ENCODE assay signal across 7 mouse cellular contexts in the genomic region with DNA sequence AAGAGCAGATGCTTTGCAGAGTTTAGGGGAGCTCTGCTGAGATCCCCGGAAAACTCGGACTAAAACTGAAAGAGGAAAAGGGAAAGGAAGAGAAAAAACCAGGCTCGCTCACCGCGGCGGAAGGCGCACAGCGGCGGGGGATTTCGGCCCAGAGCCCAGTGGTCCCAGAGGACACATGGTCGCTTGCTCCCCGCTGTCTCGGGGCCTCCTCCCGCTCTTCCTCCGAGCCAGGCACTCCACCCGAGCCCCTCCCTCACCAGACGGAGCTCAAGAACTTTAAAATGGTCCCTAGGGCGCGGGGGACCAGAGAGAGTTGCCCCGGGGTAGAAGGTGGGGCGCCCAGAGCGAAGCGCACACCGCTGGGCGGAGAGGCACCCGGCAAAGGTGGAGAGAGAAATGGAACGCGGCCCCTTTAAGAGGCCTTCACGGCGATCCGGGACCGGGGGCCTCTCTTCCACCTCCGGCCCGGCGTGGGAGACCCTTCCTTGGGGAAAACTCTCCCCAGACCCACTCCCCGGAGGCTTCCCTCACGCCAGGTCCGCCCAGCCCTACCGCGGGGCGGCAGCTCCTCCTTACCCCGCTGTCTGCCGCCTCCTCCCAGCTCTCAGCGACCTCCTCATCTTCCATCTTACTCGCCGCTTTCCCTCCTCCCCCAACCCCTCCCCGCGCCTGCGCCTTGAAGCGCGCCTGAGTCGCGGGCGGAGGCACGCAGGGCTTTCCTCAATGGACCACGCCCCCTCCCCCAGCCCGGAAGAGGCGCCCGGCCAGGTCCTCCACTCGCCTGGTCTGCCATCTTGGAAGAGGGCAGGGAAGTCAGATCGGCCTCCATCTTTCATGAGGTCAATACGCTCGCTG. TPM values are rescaled to one million over a fixed set of nuclear protein-coding genes. Genes with fewer than 3 reads are reported as not detected.
DNase-seq lines count a peak whose midpoint lies in the region; ATAC-seq and TF ChIP-seq lines count a peak whose summit lies in the region.

A gene (minus strand): TSS at position 660 of the 855 bp plus-strand sequence.

- no peaks in the 10 kb centered on the region for H3K27me3 ChIP-seq in embryonic facial prominence, embryonic 12.5 days
- no peaks in the 10 kb centered on the region for H3K27me3 ChIP-seq in kidney, adult 2 months (replicated peaks; ENCODE audit: control insufficient read depth, insufficient read depth, low read length)
- H3K27me3 ChIP-seq in limb, embryonic 12.5 days, result no peaks in the 10 kb centered on the region
- H3K27me3 ChIP-seq in midbrain, embryonic 15.5 days (replicated peaks), result no peaks in the 10 kb centered on the region
- H3K27me3 ChIP-seq in spleen, adult 2 months (ENCODE audit: control insufficient read depth, insufficient read depth, low read length), result no peaks in the 10 kb centered on the region

- under 1% methylated on average over 63 of the region's 63 CpGs for WGBS in embryonic facial prominence, embryonic 12.5 days
- 1% methylated on average over 63 of the region's 63 CpGs for WGBS in kidney, adult 2 months
- WGBS in limb, embryonic 12.5 days, result under 1% methylated on average over 63 of the region's 63 CpGs
- WGBS in midbrain, embryonic 15.5 days, result under 1% methylated on average over 63 of the region's 63 CpGs
- WGBS in spleen, adult 2 months, result under 1% methylated on average over 63 of the region's 63 CpGs

- H3K9me3 ChIP-seq in embryonic facial prominence, embryonic 12.5 days, result no peaks in the 10 kb centered on the region
- H3K9me3 ChIP-seq in limb, embryonic 12.5 days, result no peaks in the 10 kb centered on the region
- no peaks in the 10 kb centered on the region for H3K9me3 ChIP-seq in midbrain, embryonic 15.5 days

- peak; percentile 82 for TF ChIP-seq POLR2A in kidney, adult 2 months (IDR thresholded peaks at IDR 0.05; ENCODE audit: low read depth, low read length)
- TF ChIP-seq POLR2A in spleen, adult 2 months (IDR thresholded peaks at IDR 0.05; ENCODE audit: low read depth, low read length), result peak; percentile 75

- DNase-seq in adrenal gland, postnatal 25 days, result peak; percentile 99
- DNase-seq in heart, adult 18-20 months, result peak; percentile 99
- DNase-seq in kidney, adult 2 months, result peak; percentile 100
- DNase-seq in spleen, adult 2 months (ENCODE audit: low read depth in 1 of 2, low spot score in 2 of 2), result peak; percentile 98 to 99

- ATAC-seq in embryonic facial prominence, embryonic 12.5 days (ENCODE audit: insufficient number of reproducible peaks, insufficient read depth, low FRiP score, low TSS enrichment), result peak; percentile 94
- ATAC-seq in limb, embryonic 12.5 days (ENCODE audit: insufficient number of reproducible peaks, insufficient read depth, low FRiP score, low TSS enrichment, low read depth), result peak; percentile 87
- ATAC-seq in midbrain, embryonic 15.5 days (replicated peaks), result peak; percentile 93

- peak within 1 kb of the TSS; percentile 77 for H3K4me3 ChIP-seq in embryonic facial prominence, embryonic 12.5 days
- H3K4me3 ChIP-seq in kidney, adult 2 months (ENCODE audit: insufficient read depth, low read depth, low read length), result peak within 1 kb of the TSS; percentile 89
- H3K4me3 ChIP-seq in limb, embryonic 12.5 days (replicated peaks), result peak within 1 kb of the TSS; percentile 88
- peak within 1 kb of the TSS; percentile 65 for H3K4me3 ChIP-seq in midbrain, embryonic 15.5 days
- peak within 1 kb of the TSS; percentile 89 for H3K4me3 ChIP-seq in spleen, adult 2 months (ENCODE audit: extremely low read depth, insufficient read depth, insufficient read length)

- H3K36me3 ChIP-seq in embryonic facial prominence, embryonic 12.5 days, result peaks cover 6% of the 10 kb centered on the region; the same call in 1 of the 2 replicates
- no peaks in the 10 kb centered on the region for H3K36me3 ChIP-seq in kidney, adult 2 months (ENCODE audit: control insufficient read depth, insufficient read depth, low read length)
- peaks cover 9% of the 10 kb centered on the region for H3K36me3 ChIP-seq in limb, embryonic 12.5 days
- no peaks in the 10 kb centered on the region for H3K36me3 ChIP-seq in midbrain, embryonic 15.5 days (replicated peaks)
- no peaks in the 10 kb centered on the region for H3K36me3 ChIP-seq in spleen, adult 2 months (ENCODE audit: control insufficient read depth, insufficient read depth, low read length)

- peak within 1 kb of the TSS; percentile 69 for H3K9ac ChIP-seq in embryonic facial prominence, embryonic 12.5 days
- peak within 1 kb of the TSS; percentile 86 for H3K9ac ChIP-seq in limb, embryonic 12.5 days (replicated peaks)
- peak within 1 kb of the TSS; percentile 74 for H3K9ac ChIP-seq in midbrain, embryonic 15.5 days

- TF ChIP-seq CTCF in kidney, adult 2 months (conservative IDR thresholded peaks at IDR 0.05; ENCODE audit: insufficient read depth, insufficient read length, low read depth, low read length), result no peak
- no peak for TF ChIP-seq CTCF in spleen, adult 2 months (IDR thresholded peaks at IDR 0.05; ENCODE audit: extremely low read depth, insufficient read depth, insufficient read length, insufficient replicate concordance)

- peak within 1 kb of the TSS; percentile 75 for H3K4me2 ChIP-seq in embryonic facial prominence, embryonic 12.5 days (replicated peaks)
- H3K4me2 ChIP-seq in limb, embryonic 12.5 days, result peak within 1 kb of the TSS; percentile 96
- H3K4me2 ChIP-seq in midbrain, embryonic 15.5 days, result peak within 1 kb of the TSS; percentile 81

- peak within 1 kb of the TSS; percentile 94 for H3K27ac ChIP-seq in embryonic facial prominence, embryonic 12.5 days
- H3K27ac ChIP-seq in kidney, adult 2 months (ENCODE audit: insufficient read depth, low read depth, low read length), result peak within 1 kb of the TSS; percentile 96
- peak within 1 kb of the TSS; percentile 95 for H3K27ac ChIP-seq in limb, embryonic 12.5 days
- H3K27ac ChIP-seq in midbrain, embryonic 15.5 days, result peak within 1 kb of the TSS; percentile 95
- peak within 1 kb of the TSS; percentile 96 for H3K27ac ChIP-seq in spleen, adult 2 months (ENCODE audit: insufficient read depth, low read length)

- H3K4me1 ChIP-seq in embryonic facial prominence, embryonic 12.5 days, result peaks cover 28% of the 10 kb centered on the region
- H3K4me1 ChIP-seq in kidney, adult 2 months (ENCODE audit: control insufficient read depth, insufficient read depth, low read length), result peaks cover 43% of the 10 kb centered on the region
- H3K4me1 ChIP-seq in limb, embryonic 12.5 days (replicated peaks), result peaks cover 36% of the 10 kb centered on the region
- H3K4me1 ChIP-seq in midbrain, embryonic 15.5 days, result peaks cover 41% of the 10 kb centered on the region
- H3K4me1 ChIP-seq in spleen, adult 2 months (ENCODE audit: control insufficient read depth, insufficient read depth, insufficient read length), result peaks cover 18% of the 10 kb centered on the region; the same call in 1 of the 2 replicates

RNA-seq across cellular contexts. Expression of the gene that starts here (rescaled TPM):
- 95.3 and 115 TPM in 2 replicates for total RNA-seq in adrenal gland, postnatal 25 days (2021)
- polyA plus RNA-seq in embryonic facial prominence, embryonic 12.5 days (2016; fragmentation: Nextera tagmentation; extraction: Ambion mirVana), result 35.2 and 37.6 TPM in 2 replicates
- total RNA-seq in heart, adult 18-20 months (2021), result 10 to 100 TPM; 87.6 to 95.7 TPM
- polyA plus RNA-seq in kidney, adult 2 months (2012; rRNA removed), result 59.3 and 60.3 TPM in 2 replicates
- 34.2 and 34.5 TPM in 2 replicates for polyA plus RNA-seq in limb, embryonic 12.5 days (2016; fragmentation: Nextera tagmentation; extraction: Ambion mirVana)
- polyA plus RNA-seq in midbrain, embryonic 15.5 days (2015; fragmentation: Nextera tagmentation; extraction: Ambion mirVana), result 24.4 and 26.0 TPM in 2 replicates
- polyA plus RNA-seq in spleen, adult 2 months (2012; rRNA removed), result 38.8 and 49.8 TPM in 2 replicates

Comparison
In these comparisons a context has a peak if more than half of its experiments do, and no peak if none do; other contexts are left out.
1. Peak in every context shown above with its lines: DNase-seq, ATAC-seq, H3K4me3 ChIP-seq and H3K27ac ChIP-seq.